Mouse (Mus musculus) embryonic fibroblast, embryonic 13.5 days (primary cell): Measurements from ENCODE around the gene Ip6k1. TPM values are rescaled to one million over a fixed set of nuclear protein-coding genes. Genes with fewer than 3 reads are reported as not detected.

Source experiments
- H3K27ac ChIP-seq: 2 replicates; pipeline ENCODE4 v1.5.1; 2012; ENCODE audit warnings: low read length, control low read depth, inconsistent platforms; ENCODE audit not compliant: insufficient read depth
- H3K4me1 ChIP-seq: 2 replicates; pipeline ENCODE4 v1.6.1; 2011; ENCODE audit warnings: low read length; ENCODE audit not compliant: control insufficient read depth, insufficient read depth
- H3K4me3 ChIP-seq: 2 replicates; pipeline ENCODE4 v1.5.1; 2011; ENCODE audit warnings: mild to moderate bottlenecking, control low read depth, low read length; ENCODE audit not compliant: insufficient read depth
- CTCF ChIP-seq: IDR thresholded peaks from 2 replicates; pipeline ENCODE4 v1.5.1; 2011; ENCODE audit warnings: mild to moderate bottlenecking, control low read depth, low read length, moderate library complexity, borderline replicate concordance; ENCODE audit not compliant: insufficient read depth
- POLR2A ChIP-seq: IDR thresholded peaks from 2 replicates; pipeline ENCODE4 v1.6.1; 2011; ENCODE audit warnings: low read depth, mild to moderate bottlenecking, control low read depth, low read length, moderate library complexity
- polyA plus RNA-seq: library from polyadenylated mRNA; stranded (reverse); fragments of >200 nt; gene quantifications from 2 replicates; pipeline ENCODE4 v1.2.4, GENCODE M21; 2011; ENCODE audit warnings: low read depth; ENCODE audit not compliant: missing spikeins, insufficient read length

The Ip6k1 gene
- polyA plus RNA-seq, 1 experiment = 57.9 TPM

- no peak for TF ChIP-seq POLR2A
- no peak for TF ChIP-seq CTCF
- Histone ChIP-seq H3K4me3 (no peak overlapping the region), H3K27ac (no peak overlapping the region), H3K4me1 (no peaks in the 10 kb centered on the region)
Observed at GRCm38 (mm10) chr9:107966676-107967075, 35.6 kb upstream of the Ip6k1 start.

GRCm38 (mm10) chr9:107967437-107967836, 34.9 kb upstream of the Ip6k1 start:
- Histone ChIP-seq H3K4me3 (no peak overlapping the region), H3K4me1 (no peaks in the 10 kb centered on the region), H3K27ac (no peak overlapping the region)
- TF ChIP-seq POLR2A = no peak
- no peak for TF ChIP-seq CTCF

GRCm38 (mm10) chr9:107968531-107968930, 33.8 kb upstream of the Ip6k1 start:
- no peak for TF ChIP-seq POLR2A
- Histone ChIP-seq H3K4me1 (no peaks in the 10 kb centered on the region), H3K27ac (no peak overlapping the region)

GRCm38 (mm10) chr9:107970311-107970710, 32.0 kb upstream of the Ip6k1 start:
- Histone ChIP-seq H3K4me3 (no peak overlapping the region), H3K27ac (no peak overlapping the region), H3K4me1 (peaks cover 4% of the 10 kb centered on the region)
- no peak for TF ChIP-seq POLR2A
- no peak for TF ChIP-seq CTCF

More at GRCm38 (mm10) chr9:107968531-107968930, 33.8 kb upstream of the Ip6k1 start:
- H3K4me3 ChIP-seq = no peak overlapping the region

- TF ChIP-seq CTCF = no peak
- TF ChIP-seq POLR2A = no peak
- Histone ChIP-seq H3K4me1 (peaks cover 4% of the 10 kb centered on the region), H3K27ac (no peak overlapping the region), H3K4me3 (no peak overlapping the region)
Observed at GRCm38 (mm10) chr9:107971690-107972541, 30.4 kb upstream of the Ip6k1 start.

- peaks cover 4% of the 10 kb centered on the region for H3K4me1 ChIP-seq
- H3K27ac ChIP-seq = peak overlapping the region; percentile 94
- H3K4me3 ChIP-seq = no peak overlapping the region
- TF ChIP-seq POLR2A (no peak), CTCF (no peak)
Observed at GRCm38 (mm10) chr9:107974491-107975171, 27.7 kb upstream of the Ip6k1 start.

GRCm38 (mm10) chr9:107975399-107976386, 26.6 kb upstream of the Ip6k1 start, which contains the start of gene Uba7:
Gene Uba7, plus strand, starts transcription at chr9:107975505.
- Histone ChIP-seq H3K4me1 (peaks cover 4% of the 10 kb centered on the region), H3K27ac (peak within 1 kb of the TSS; percentile 94), H3K4me3 (peak within 1 kb of the TSS; percentile 11)
- TF ChIP-seq POLR2A (peak; percentile 42; the same call in 1 of the 2 replicates), CTCF (no peak)

- Histone ChIP-seq H3K27ac (no peak overlapping the region), H3K4me1 (peaks cover 21% of the 10 kb centered on the region), H3K4me3 (no peak overlapping the region)
- TF ChIP-seq CTCF = no peak
- no peak for TF ChIP-seq POLR2A
Observed at GRCm38 (mm10) chr9:107978815-107979214, 23.5 kb upstream of the Ip6k1 start.

GRCm38 (mm10) chr9:107981684-107982605, 20.4 kb upstream of the Ip6k1 start:
- no peak overlapping the region for H3K4me3 ChIP-seq
- peaks cover 18% of the 10 kb centered on the region for H3K4me1 ChIP-seq
- peak overlapping the region; percentile 92 for H3K27ac ChIP-seq
- peak; percentile 53 for TF ChIP-seq POLR2A
- TF ChIP-seq CTCF = no peak
